Mouse (Mus musculus) lung, adult 18-20 months (tissue): ENCODE measurements around the gene Scamp5.

ENCODE experiments used
- DNase-seq, 2 experiments: peaks; one replicate each; pipeline ENCODE4 v3.0.0; 2022; ENCODE audit warnings: mixed read lengths in 2 of 2

Scamp5 gene

GRCm38 (mm10) chr9:57407120-57407905, 60.5 kb downstream of the Scamp5 start:
- DNase-seq, result no peak

GRCm38 (mm10) chr9:57406395-57406794, 61.5 kb downstream of the Scamp5 start:
- DNase-seq, result no peak

- no peak for DNase-seq
Observed at GRCm38 (mm10) chr9:57404036-57404435, 63.8 kb downstream of the Scamp5 start.

GRCm38 (mm10) chr9:57402318-57403251, 65.3 kb downstream of the Scamp5 start:
- peak in 1 of 2 experiments; percentile 17 for DNase-seq

- DNase-seq, result no peak
Observed at GRCm38 (mm10) chr9:57398773-57399172, 69.1 kb downstream of the Scamp5 start.

GRCm38 (mm10) chr9:57392892-57393291, 75.0 kb downstream of the Scamp5 start:
- DNase-seq, result no peak
